Mouse (Mus musculus) CH12.LX (cell line): Measurements from ENCODE around the gene Chst11.

Source experiments
- CTCF ChIP-seq, 2 experiments: IDR thresholded peaks in 1 of 2; conservative IDR thresholded peaks in 1 of 2; 2 replicates each; pipeline ENCODE4 v1.5.1; 2011 to 2012; ENCODE audit warnings: low read depth in 2 of 2, low read length in 2 of 2, improper control_type of control experiment in 1 of 2, inconsistent platforms in 1 of 2, mild to moderate bottlenecking in 1 of 2, moderate library complexity in 1 of 2
- E2F4 ChIP-seq: IDR thresholded peaks from 2 replicates; pipeline ENCODE4 v1.6.1; 2011; ENCODE audit warnings: low read depth, low read length, improper control_type of control experiment; ENCODE audit not compliant: insufficient replicate concordance
- ELF1 ChIP-seq: IDR thresholded peaks from 2 replicates; pipeline ENCODE4 v1.6.1; 2014; ENCODE audit warnings: low read depth, mild to moderate bottlenecking, inconsistent platforms, low read length, improper control_type of control experiment
- JUND ChIP-seq: conservative IDR thresholded peaks from 2 replicates; pipeline ENCODE4 v1.6.1; 2011; ENCODE audit warnings: low read depth, low read length, improper control_type of control experiment
- KAT2A ChIP-seq: IDR thresholded peaks from 2 replicates; pipeline ENCODE4 v1.6.1; 2012; ENCODE audit warnings: low read length, improper control_type of control experiment, inconsistent platforms; ENCODE audit not compliant: insufficient replicate concordance
- NRF1 ChIP-seq: IDR thresholded peaks from 2 replicates; pipeline ENCODE4 v1.6.1; 2014; ENCODE audit warnings: low read depth, mild to moderate bottlenecking, inconsistent platforms, low read length, improper control_type of control experiment, moderate library complexity
- POLR2A ChIP-seq: IDR thresholded peaks from 2 replicates; pipeline ENCODE4 v1.6.1; 2011; ENCODE audit warnings: low read depth, mild to moderate bottlenecking, improper control_type of control experiment, low read length
- TCF12 ChIP-seq: IDR thresholded peaks from 2 replicates; pipeline ENCODE4 v1.6.1; 2014; ENCODE audit warnings: low read depth, mild to moderate bottlenecking, inconsistent platforms, low read length, improper control_type of control experiment
- ZKSCAN1 ChIP-seq: IDR thresholded peaks from 2 replicates; pipeline ENCODE4 v1.6.1; 2012; ENCODE audit warnings: low read depth, inconsistent platforms, low read length, improper control_type of control experiment, borderline replicate concordance

DNA sequence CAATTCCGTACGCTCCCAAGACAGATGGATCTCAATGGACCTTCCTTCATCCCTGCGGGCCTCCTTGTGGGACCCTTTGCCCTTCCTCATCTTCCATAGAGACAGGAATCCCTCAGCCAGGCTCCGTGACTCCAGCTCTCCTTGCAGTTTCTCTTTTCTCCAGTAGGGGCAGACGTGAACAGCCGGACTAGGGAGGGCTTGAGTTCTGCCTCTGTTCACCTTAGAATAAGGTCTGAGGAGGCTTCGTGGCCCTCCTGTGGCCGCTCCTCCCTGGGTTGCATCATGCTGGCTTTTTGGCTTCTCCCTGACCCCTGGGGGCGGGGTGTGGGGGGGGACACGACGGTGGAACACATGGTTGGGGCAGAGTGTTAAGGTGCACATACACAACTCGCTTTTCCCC, 234.4 kb downstream of the Chst11 start:
- TF ChIP-seq NRF1 (no peak), POLR2A (no peak), E2F4 (no peak), JUND (no peak), CTCF (conservative IDR thresholded peaks at IDR 0.05 in 1 of 2, IDR thresholded peaks at IDR 0.05 in 1 of 2; ENCODE audit: low read depth in 2 of 2, low read length in 2 of 2) (peak; percentile 70 to 75), ZKSCAN1 (no peak), KAT2A (no peak), TCF12 (no peak), ELF1 (no peak)
